Mouse (Mus musculus) heart, postnatal 0 days (tissue): ENCODE measurements around the gene Upk3bl.

ENCODE experiments used
- CTCF ChIP-seq: IDR thresholded peaks from 2 replicates; pipeline ENCODE4 v1.5.1; 2016; ENCODE audit warnings: antibody characterized with exemption, control low read depth, low read depth
- EP300 ChIP-seq: IDR thresholded peaks from 2 replicates; pipeline ENCODE4 v1.6.1; 2016; ENCODE audit warnings: antibody characterized with exemption, low read depth

GRCm38 (mm10) chr5:136098536-136098935, 44.2 kb downstream of the Upk3bl start:
- no peak for TF ChIP-seq CTCF
- TF ChIP-seq EP300 = no peak
